Mouse (Mus musculus) CD4-positive, CD25-positive, alpha-beta regulatory T cell, adult 2 months (primary cell): Measurements from ENCODE around the gene Coil.
"Not testable (repeated sequence)": the region's sequence is repeated elsewhere in the genome, so short reads cannot be mapped to it uniquely, and the experiment has no call there.

ENCODE experiments used
- DNase-seq: peaks from one replicate; pipeline ENCODE4 v3.0.0-alpha.2; 2012; ENCODE audit warnings: low read depth, low spot score

Coil gene

DNA sequence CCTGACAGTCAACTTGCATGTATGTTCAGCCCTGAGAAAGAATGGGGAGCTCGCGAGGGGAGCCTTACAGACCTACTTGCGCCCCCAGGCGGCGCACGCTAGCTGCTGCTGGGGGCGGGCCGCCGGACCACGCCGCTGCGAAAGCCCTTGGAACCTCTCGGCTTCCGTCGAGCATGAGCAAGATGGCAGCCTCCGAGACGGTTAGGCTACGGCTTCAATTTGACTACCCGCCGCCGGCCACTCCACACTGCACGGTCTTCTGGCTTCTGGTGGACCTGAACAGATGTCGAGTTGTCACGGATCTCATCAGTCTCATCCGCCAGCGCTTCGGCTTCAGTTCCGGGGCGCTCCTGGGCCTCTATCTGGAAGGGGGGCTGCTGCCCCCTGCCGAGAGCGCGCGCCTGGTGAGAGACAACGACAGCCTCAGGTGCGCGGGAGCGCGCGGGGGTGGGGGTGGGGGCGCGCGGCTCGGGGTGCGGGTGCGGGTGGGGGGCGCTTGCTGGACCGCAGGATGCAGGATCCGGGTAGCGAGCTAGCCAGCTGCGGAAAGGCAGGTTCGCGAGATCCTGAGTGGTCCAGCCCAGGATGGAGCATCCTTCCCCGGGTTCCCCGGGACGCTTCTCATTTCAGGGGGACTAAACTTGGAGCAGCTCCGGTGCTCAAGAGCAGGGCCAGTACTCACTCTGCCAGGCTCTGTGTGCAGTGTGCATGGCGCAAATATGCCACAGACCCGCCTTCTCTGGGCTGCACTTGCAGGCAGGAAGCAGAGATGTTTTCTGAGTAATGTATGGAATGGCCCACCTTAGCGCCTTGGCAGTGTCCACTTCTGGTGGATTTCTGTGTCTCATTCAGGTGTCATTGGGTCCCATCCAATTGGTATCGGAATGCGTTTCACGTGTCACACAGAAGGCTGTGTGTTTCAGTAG is 4.0 kb downstream of the Coil start:
- DNase-seq, result peak; percentile 97

DNA sequence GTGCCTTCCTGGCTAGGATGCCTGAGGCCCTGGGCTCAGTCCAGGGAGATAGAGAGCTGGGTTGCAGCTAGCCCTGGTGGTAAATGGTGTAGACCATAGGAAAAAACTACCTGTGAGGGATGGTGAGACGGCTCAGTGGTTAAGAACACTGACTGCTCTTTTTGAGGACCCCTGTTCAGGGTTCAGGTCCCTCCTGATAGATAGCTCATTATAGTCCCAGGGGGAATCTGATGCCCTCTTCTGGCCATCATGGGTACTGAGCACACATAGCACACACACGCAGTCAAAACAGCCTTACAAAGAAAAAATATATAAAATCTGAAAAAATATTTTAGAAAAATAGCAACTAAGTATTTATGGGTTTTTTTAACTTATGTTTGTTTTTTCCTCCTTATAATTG is 6.3 kb downstream of the Coil start:
- peak; percentile 56 for DNase-seq

DNA sequence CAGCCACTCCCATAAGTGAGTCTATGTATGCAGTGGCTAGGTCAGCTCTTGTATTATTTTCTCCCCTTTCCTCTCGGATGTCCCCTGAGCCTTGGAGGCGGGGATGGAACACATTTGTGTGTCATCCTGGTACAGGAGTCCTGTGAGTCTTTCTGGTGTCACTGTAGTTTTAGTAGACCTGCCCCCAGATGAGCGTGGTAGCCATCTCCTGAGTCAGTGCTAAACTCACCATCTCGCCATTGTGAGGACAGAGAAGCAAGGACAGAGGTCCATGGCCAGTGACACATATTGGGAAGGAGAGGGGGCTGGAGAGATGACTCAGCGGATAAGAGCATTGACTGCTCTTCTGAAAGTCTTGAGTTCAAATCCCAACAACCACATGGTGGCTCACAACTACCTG is 7.1 kb downstream of the Coil start:
- DNase-seq, result no peak

DNA sequence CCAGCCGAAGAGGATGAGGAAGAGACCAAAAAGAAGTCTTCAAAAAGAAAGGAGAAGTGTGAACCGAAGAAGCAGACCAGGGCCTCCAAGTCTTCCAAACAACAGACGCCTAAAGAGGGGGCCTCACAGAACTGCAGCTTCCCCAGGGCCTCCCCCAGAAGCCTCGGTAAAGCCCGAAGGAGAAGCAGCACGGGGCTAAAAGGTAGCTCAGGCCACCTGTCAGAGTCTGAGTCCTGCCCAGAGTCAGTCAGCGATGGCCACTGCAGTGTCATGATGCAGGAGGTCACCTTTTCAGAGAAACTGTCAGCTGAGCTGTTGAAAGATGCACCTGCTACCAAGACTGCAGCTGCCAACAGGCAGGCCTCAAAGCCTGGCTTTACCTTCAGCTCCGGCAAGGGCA is 11.3 kb downstream of the Coil start:
- no peak for DNase-seq

DNA sequence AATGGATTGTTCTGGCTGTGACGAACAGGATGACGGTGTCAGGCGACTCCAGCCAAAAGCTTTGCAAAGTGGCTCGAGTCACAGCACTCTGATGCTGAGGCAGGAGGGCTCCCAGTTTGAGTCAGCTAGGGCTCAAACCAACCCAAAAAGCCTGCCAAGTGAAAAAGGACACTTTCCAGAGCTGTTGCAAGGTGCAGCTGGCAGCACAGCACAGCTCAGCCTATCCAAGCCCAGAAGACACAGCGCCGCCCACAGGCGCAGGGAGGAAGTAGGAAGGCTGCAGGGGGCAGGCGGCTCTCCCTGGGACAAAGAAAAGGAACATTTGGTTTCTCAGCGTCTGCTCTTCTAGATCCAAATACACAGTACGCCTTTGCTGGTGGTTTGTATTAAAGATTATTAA is 16.6 kb downstream of the Coil start:
- DNase-seq, result no peak

DNA sequence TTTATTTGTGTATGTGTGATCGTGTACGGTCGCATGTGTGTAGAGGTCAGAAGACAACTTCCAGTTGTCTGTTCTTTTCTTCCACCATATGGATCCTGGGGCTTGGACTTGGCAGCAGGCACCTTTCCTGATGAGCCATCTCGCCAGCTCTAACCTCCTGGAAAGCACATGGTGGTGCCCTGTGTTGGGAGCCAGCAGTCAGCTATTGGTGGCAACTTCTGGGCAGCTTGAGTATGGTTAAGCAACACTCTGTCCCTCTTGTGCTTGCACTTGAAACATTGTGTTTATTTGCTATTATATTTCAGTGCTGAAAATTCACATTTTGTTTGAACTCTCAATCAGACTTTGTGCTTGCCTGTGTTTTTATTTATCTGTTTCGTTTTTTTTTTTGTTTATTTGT is 18.9 kb downstream of the Coil start:
- no peak for DNase-seq

DNA sequence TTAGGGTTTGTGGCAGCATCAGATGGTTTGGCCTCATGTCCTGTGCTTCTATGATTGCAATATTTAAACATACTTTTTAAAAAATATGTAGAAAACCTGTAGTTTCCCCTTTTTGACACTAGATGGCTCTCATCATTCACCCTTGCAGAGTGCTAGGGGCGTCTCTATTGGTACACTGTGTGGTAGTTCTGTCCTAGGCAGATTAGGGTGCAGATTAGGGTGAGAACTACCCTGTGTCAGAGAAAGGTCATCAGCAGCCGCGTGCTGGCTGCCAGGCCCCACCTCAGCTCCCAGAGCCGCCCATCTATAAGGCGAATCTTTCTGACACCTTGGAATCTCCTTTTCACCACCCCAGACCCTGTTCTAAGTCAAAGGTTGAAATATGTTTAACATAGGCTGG is 19.5 kb downstream of the Coil start:
- DNase-seq, result peak; percentile 68

DNA sequence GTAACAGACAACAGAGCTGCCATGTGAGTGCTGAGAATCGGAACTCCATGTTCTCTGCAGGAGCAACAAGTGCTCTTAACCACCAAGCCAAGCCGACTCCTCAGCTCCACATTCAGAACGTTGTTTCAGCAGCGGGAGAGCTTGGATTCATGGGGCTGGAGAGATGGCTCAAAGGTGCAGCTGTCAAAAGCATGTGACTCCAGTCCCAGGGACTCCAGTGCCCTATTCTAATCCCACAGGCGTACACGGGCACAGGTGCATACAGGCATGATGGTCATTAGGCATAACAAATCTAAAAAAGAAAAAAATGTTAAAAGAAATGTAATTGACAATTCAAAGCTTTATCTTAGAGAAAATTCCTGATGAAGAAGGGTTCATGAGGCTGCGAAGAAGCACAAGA is 23.1 kb downstream of the Coil start:
- no peak for DNase-seq

DNA sequence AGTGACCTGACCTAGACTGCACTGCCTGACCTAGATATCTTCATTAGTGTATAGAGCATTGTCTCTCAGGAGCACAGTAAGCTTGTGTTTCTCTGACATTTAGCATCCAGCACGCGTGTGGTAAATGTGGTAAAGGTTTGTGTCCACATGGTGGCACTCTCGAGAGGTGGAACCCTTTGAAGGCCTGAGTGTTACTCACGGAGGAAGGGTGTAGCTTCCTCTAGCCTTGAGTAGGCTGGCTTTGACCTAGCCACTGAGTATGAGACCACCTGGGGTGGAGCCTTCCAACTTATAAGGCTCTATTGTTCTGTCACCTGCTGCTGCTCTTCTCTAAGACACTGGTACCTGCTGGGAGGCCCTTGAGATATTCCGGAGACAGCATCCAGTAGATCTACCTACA is 23.6 kb downstream of the Coil start:
- DNase-seq, result peak; percentile 88

DNA sequence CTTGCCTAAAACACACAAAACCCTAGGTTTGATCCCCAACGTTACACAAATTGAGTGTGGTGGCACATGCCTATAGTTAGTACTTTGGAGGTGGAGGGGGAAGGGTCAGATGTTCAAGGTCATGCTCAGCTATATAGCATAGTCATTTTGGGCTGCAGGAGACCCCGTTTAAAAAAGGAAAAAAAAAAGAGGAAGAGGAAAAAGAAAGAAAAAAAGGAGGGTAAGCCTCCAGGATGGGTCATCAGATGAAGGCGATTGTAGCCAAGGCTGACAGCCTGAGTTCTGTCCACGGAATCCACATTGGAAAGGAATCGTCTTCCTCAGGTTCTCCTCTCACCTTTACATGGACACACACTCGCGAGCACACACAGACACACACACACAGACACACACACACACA is 24.4 kb downstream of the Coil start:
- DNase-seq, result no peak

DNA sequence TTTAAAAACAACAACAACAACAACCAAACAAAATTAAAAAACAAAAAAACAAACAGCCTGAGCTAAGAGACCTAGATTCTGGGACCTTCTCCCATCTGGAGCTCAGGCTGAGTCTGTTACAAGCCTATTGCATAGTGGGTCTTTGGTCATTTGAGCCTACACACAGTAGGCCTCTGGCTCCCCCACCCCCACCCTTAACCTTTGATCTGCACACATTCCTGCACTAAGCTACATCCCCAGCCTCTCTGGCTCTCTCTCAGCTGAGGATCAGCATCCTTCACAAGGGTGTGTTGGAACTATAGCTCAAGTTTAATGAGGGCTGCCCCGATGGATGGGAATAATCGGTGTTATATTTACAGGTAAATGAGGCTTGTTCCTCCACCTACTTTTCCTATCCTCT is 25.6 kb downstream of the Coil start:
- no peak for DNase-seq

DNA sequence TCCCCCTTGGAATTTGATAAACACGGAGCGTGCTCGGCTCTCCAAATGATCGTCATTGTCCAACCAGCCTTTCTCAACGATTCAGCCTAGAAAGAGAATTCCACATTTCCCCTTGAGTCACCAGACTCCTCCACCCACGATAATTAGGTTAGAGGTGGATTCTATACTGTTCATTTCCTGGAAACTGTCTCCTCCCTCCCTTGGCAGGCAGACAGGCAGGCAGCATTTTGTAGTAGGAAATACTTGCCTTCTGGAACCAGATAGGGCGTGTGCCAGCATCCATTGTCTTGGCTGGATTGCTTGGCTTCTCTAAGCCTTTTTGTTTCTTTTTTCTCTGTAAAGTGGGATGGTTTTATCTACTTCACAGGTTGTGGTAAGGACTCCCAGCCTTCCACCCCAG is 26.4 kb downstream of the Coil start:
- no peak for DNase-seq

DNA sequence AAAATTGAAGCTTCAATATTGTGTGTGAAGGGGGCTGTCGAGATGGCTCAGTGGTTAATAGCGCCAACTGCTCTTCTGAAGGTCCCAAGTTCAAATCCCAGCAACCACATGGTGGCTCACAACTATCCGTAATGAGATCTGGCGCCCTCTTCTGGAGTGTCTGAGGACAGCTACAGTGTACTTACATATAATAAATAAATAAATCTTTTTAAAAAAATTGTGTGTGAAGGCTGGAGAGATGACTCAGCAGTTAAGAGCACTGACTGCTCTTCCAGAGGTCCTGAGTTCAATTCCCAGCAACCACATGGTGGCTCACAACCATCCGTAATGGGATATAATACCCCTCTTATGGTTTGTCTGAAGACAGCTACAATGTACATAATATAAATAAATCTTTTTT is 27.3 kb downstream of the Coil start:
- not testable (repeated sequence) for DNase-seq

DNA sequence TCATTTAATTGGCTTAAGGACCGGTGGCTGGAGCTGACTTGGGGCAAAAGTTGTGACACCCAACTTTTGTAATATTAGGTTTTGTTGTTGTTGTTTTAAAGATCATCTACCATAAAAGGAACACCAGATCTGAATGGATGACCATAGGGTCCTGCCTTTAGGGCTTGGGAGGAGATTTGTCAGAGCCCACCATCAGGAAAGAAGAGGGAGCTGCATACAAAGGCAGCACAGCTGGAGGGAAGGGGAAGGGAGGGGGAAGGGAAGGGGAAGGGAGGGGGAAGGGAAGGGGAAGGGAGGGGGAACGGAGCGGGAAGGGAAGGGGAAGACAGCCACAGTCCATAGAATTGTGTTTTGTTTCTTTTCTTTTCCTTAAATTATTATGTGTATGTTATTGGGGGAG is 28.4 kb downstream of the Coil start:
- no peak for DNase-seq

DNA sequence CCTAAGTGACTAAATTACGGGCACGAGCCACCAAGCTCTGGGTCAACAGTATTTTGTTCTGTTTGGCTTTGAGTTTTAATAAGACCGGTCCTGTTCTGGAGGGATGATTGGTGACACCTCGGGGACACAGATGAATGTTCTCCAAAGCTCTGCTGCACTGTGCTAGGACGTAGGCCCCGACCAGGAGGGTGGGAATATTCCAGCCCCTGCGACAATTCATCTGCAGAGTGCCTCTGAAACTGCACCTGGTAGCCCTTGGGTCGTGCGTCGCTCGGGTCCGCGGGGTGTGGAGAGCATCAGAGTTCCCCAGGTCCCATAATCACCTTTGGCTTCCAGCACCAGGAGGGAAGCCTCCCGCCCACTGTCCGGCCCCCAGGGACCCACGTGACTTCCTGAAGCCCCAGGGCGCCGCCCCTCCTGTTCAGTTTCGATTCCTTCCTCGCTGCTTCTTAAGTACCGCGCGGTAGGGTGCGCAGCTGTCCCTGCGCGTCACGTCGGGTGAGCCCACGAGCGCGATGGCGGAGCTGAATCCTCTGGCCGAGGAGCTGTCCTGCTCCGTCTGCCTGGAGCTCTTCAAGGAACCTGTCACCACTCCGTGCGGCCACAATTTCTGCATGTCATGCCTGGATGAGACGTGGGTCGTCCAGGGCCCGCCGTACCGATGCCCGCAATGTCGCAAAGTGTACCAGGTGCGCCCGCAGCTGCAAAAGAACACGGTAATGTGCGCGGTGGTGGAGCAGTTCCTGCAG is 29.1 kb downstream of the Coil start, which contains the start of gene Trim25:
TSS of gene Trim25 (plus strand) at position 403 of the 749 bp plus-strand sequence.
- DNase-seq, result peak; percentile 97

DNA sequence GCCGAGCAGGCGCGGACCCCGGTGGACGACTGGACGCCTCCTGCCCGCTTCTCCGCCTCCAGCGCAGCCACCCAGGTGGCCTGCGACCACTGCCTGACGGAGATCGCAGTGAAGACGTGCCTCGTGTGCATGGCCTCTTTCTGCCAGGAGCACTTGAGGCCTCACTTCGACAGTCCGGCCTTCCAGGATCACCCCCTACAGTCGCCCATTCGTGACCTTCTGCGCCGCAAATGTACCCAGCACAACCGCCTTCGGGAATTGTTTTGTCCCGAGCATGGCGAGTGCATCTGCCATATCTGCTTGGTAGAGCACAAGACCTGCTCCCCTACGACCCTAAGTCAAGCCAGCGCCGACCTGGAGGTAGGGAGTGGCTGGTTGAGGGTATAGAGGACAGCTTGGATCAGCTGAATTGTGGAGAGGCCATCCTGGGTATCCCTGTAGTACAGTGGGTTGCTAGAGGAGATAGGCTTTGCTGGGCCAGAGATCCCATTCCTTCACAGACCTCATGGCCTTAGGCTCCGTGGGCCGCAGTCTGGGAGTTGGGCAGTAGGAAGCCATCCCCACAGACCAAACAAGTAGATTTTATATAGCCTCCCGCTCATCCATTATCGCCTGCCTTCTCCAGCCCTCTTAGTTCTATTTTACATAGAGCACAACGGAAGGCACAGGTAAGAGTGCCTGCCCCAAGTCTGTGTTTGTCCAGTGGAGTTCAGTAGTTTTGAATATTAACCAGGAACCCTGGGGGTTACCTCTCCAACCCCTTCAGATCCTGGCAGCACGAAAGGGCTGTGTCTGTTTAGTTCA is 29.9 kb downstream of the Coil start:
- DNase-seq, result peak; percentile 18

DNA sequence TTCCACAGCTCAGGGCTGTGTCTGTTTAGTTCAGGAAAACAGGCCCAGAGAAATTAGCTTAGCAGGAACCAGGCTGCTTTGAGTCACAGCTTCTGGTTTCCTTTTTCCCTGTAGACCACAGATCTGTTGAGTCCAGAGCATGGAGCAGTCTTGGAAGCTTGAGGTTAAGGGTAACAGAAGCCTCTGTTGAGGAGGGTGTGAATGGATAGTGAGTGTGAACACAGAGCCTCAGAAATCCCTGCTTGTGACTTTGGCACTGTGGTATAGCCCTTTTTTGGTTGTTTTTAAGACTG is 30.4 kb downstream of the Coil start:
- DNase-seq, result no peak

DNA sequence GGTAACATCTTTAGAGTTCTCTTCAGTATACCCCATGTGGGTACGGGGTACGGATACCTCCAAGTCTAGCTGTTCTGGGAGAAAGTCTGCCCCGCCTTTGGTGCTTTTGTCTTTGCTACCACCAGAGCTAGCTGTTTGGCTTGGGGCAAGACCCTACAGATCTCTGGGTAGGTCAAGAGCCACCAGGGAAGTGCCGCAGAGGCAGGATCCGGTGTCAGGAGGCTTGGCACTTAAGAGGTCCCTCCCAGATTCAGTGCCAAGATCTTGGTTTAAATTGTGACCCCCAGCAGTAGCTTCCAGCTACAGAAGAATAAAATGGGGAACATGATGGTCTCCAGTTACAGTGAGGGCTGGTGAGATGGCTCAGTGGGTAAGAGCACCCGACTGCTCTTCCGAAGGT is 31.5 kb downstream of the Coil start:
- no peak for DNase-seq

DNA sequence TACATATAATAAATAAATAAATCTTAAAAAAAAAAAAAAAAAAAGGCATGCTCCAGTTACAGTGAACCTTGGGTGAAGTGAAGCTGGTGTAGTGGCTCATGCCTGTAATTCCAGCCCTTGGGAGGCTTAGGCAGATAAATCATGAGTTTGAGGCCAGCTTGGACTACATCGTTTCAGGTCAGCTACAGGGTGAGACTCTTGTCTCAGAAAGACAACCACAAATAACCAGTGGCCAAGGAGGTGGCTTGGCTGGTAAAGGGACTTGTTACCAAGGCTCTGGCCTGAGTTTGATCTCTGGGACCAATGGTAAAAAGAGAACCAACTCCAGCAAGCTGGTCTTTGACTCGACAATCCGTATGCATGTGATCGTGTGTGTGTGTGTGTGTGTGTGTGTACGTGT is 32.0 kb downstream of the Coil start:
- DNase-seq, result no peak

DNA sequence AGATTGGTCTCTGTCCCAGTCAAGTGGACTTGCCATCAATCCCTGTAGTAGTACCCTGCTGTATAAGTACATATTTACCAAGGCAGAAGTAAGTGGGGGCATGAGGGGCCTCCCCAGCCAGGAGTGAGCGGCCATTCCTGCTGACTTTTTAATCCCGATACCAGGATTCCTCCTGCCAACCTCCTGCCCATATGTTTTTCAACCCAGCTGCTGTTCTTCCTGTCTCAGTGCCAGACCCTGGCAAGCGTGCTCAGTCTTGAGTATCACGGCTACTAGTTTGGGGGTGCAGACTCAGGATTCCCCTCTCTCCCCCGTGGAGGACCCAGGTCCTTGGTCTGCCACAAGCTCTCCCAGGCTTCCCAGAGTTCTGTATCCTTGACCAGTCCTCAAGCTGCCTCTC is 32.6 kb downstream of the Coil start:
- no peak for DNase-seq

DNA sequence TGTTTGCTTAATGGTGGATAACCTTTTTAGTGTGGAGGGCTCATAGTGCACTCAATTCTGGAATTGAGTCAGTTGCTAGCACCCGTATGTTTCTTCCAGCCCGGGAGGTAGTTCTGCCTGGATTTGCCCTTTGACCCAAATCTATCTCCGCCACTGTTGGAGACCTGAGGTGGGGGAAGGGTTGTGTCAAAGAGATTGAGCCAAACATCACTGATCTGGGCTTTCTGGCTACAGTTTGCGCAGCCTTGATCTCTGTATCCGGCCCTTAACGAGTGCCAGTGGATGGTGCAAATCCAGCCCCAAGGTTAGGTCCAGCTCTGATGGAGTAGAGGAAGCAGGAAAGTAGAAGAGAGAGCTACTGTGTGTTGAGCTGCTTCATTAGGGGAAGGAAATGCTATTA is 33.0 kb downstream of the Coil start:
- no peak for DNase-seq

DNA sequence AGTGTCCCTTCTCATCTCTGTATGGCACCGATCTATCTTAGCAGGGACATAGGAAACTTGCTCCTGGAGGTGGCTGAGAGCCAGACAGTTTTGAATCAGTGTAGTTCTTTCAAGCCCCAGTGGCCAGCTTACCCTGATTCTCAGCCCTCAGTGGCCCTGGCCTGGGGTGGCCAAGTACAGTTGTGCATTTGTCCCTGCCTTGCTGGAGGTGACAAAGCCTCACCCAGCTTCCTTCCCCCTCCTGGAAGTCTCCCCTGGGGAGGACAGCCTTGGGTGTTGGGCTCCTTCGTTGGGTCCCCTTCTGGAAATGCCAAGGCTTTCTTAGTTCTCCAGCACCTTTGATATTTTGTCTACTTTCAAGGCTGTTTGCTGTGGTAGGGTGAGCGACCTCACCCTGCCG is 33.7 kb downstream of the Coil start:
- DNase-seq, result no peak
